Mouse (Mus musculus): ENCODE results near the gene Tmem108. TPM values are rescaled to one million over a fixed set of nuclear protein-coding genes. Genes with fewer than 3 reads are reported as not detected.

Gene Tmem108
- polyA plus RNA-seq, 1 experiment from 2014 or later, result 9.6 TPM

GRCm38 (mm10) chr9:103459839-103460238 is 301.8 kb downstream of the Tmem108 start:
- no peaks in the 10 kb centered on the region for H3K9me3 ChIP-seq
- WGBS, result 53% methylated on average over 2 of the region's 2 CpGs
- ATAC-seq (ENCODE audit: insufficient number of reproducible peaks, insufficient read depth, low FRiP score, low TSS enrichment, low read depth), result 0 out of 2 replicates have a peak, but pooled peaks have one; percentile 52

DNA sequence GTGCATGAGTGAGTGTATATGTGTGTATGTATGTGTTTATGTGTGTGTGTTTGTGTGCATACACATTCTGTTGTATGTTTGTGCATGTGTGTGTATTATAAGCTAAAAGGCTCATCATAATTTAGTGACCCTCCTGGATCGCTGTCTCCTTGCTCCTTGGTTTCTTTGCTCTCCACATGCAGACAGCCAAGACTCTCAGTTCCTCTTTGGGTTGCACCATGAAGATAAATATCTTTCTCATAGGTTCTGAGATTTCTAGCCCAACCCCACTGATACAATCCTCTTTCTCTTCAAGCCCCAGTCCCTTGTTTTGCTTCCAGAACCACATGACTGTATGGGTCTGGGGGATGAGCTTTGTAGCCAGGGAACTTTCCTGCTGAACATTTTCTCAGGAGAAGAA is 302.3 kb downstream of the Tmem108 start:
- 0 out of 2 replicates have a peak, but pooled peaks cover 4% of the 10 kb centered on the region for H3K4me1 ChIP-seq

More at GRCm38 (mm10) chr9:103459839-103460238, 301.8 kb downstream of the Tmem108 start:
- H3K4me2 ChIP-seq, result no peak overlapping the region
- 0 out of 2 replicates have a peak, but pooled peaks cover 4% of the 10 kb centered on the region for H3K4me1 ChIP-seq
- H3K9ac ChIP-seq, result no peak overlapping the region
- H3K27me3 ChIP-seq, result no peaks in the 10 kb centered on the region
- no peaks in the 10 kb centered on the region for H3K36me3 ChIP-seq
- no peak overlapping the region for H3K27ac ChIP-seq
- no peak overlapping the region for H3K4me3 ChIP-seq

GRCm38 (mm10) chr9:103449651-103450050 is 312.0 kb downstream of the Tmem108 start:
- 69% methylated on average over 6 of the region's 6 CpGs for WGBS
- no peak for ATAC-seq (ENCODE audit: insufficient number of reproducible peaks, insufficient read depth, low FRiP score, low TSS enrichment, low read depth)
- no peaks in the 10 kb centered on the region for H3K27me3 ChIP-seq
- H3K4me1 ChIP-seq, result 0 out of 2 replicates have a peak, but pooled peaks cover 3% of the 10 kb centered on the region
- H3K4me2 ChIP-seq, result no peak overlapping the region
- no peak overlapping the region for H3K4me3 ChIP-seq
- H3K9me3 ChIP-seq, result no peaks in the 10 kb centered on the region
- no peak overlapping the region for H3K9ac ChIP-seq
- H3K27ac ChIP-seq, result no peak overlapping the region
- H3K36me3 ChIP-seq, result no peaks in the 10 kb centered on the region

More for the DNA sequence above, 302.3 kb downstream of the Tmem108 start:
- no peaks in the 10 kb centered on the region for H3K36me3 ChIP-seq
- H3K9ac ChIP-seq, result no peak overlapping the region
- H3K4me2 ChIP-seq, result no peak overlapping the region
- no peak overlapping the region for H3K27ac ChIP-seq
- H3K27me3 ChIP-seq, result no peaks in the 10 kb centered on the region
- WGBS, result 76% methylated on average over 1 of the region's 1 CpGs
- H3K4me3 ChIP-seq, result no peak overlapping the region
- no peak for ATAC-seq (ENCODE audit: insufficient number of reproducible peaks, insufficient read depth, low FRiP score, low TSS enrichment, low read depth)
- H3K9me3 ChIP-seq, result no peaks in the 10 kb centered on the region

DNA sequence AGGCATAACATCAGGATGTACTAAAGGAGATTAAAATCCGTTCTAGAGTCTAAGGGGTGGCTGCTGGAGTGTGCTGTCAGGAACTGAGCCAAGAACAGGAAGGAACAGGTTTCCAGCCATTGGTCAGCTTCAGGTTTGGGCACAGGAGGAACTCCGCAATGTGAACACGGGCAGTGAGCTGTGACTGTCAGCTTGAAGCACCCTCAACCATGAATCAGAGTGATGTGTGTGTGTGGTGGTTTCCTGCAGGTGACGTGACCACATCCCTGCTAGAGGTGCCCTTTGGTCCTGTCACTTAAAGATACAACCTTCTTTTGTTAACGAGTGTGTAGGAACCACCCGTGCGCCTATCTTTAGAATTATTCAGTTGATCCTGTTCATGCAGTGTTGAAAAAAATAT is 312.5 kb downstream of the Tmem108 start:
- WGBS, result 83% methylated on average over 7 of the region's 7 CpGs

GRCm38 (mm10) chr9:103444656-103445055 is 317.0 kb downstream of the Tmem108 start:
- no peak overlapping the region for H3K27ac ChIP-seq
- no peak overlapping the region for H3K4me2 ChIP-seq
- 89% methylated on average over 5 of the region's 5 CpGs for WGBS
- H3K27me3 ChIP-seq, result no peaks in the 10 kb centered on the region
- ATAC-seq (ENCODE audit: insufficient number of reproducible peaks, insufficient read depth, low FRiP score, low TSS enrichment, low read depth), result no peak
- no peak overlapping the region for H3K9ac ChIP-seq
- H3K9me3 ChIP-seq, result no peaks in the 10 kb centered on the region
- H3K4me3 ChIP-seq, result no peak overlapping the region
- no peaks in the 10 kb centered on the region for H3K36me3 ChIP-seq
- peaks cover 28% of the 10 kb centered on the region for H3K4me1 ChIP-seq

More for the DNA sequence above, 312.5 kb downstream of the Tmem108 start:
- Histone ChIP-seq H3K4me2 (no peak overlapping the region), H3K27ac (no peak overlapping the region), H3K27me3 (no peaks in the 10 kb centered on the region), H3K9me3 (no peaks in the 10 kb centered on the region), H3K4me3 (no peak overlapping the region), H3K4me1 (peaks cover 6% of the 10 kb centered on the region), H3K9ac (no peak overlapping the region), H3K36me3 (no peaks in the 10 kb centered on the region)
- no peak for ATAC-seq (ENCODE audit: insufficient number of reproducible peaks, insufficient read depth, low FRiP score, low TSS enrichment, low read depth)

DNA sequence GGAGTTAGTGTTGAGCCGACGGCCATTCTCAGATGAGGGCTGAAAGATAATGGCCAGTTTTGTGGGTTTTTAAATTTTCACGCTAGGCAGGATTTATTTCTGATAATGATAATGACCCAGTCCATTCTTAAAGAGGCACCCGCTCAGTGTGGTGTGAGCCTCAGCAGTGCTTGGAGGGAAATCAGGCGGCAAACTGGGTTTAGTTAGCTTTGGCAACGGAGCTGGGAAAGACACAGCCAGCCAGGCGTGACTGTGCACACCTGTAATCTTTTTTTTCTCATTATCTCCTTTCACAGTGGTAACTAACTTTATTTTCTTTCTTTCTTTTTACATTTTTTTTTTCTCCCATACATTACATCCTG is 317.8 kb downstream of the Tmem108 start:
- H3K9me3 ChIP-seq, result no peaks in the 10 kb centered on the region
- ATAC-seq (ENCODE audit: insufficient number of reproducible peaks, insufficient read depth, low FRiP score, low TSS enrichment, low read depth), result no peak
- whole genome bisulfite sequencing, result 16% methylated on average over 7 of the region's 7 CpGs
- no peaks in the 10 kb centered on the region for H3K27me3 ChIP-seq
- H3K4me3 ChIP-seq, result no peak overlapping the region
- no peaks in the 10 kb centered on the region for H3K36me3 ChIP-seq
- peak overlapping the region; percentile 39 for H3K4me2 ChIP-seq
- no peak overlapping the region for H3K9ac ChIP-seq
- H3K27ac ChIP-seq, result peak overlapping the region; percentile 29
- peaks cover 30% of the 10 kb centered on the region for H3K4me1 ChIP-seq

- 11% methylated on average over 13 of the region's 13 CpGs for WGBS
- Histone ChIP-seq H3K4me3 (no peak overlapping the region), H3K4me1 (peaks cover 30% of the 10 kb centered on the region), H3K4me2 (peak overlapping the region; percentile 39), H3K9ac (no peak overlapping the region), H3K27me3 (no peaks in the 10 kb centered on the region), H3K9me3 (no peaks in the 10 kb centered on the region), H3K27ac (peak overlapping the region; percentile 29; the same call in 1 of the 2 replicates), H3K36me3 (no peaks in the 10 kb centered on the region)
- no peak for ATAC-seq (ENCODE audit: insufficient number of reproducible peaks, insufficient read depth, low FRiP score, low TSS enrichment, low read depth)
Measured at GRCm38 (mm10) chr9:103443121-103443823, 318.4 kb downstream of the Tmem108 start.

GRCm38 (mm10) chr9:103440597-103440996 is 321.0 kb downstream of the Tmem108 start:
- no peak overlapping the region for H3K4me3 ChIP-seq

GRCm38 (mm10) chr9:103437104-103437503 is 324.5 kb downstream of the Tmem108 start:
- Histone ChIP-seq H3K4me1 (peaks cover 31% of the 10 kb centered on the region), H3K27me3 (no peaks in the 10 kb centered on the region), H3K9me3 (no peaks in the 10 kb centered on the region), H3K9ac (no peak overlapping the region), H3K4me3 (no peak overlapping the region), H3K4me2 (no peak overlapping the region), H3K36me3 (no peaks in the 10 kb centered on the region), H3K27ac (no peak overlapping the region)
- no peak for ATAC-seq (ENCODE audit: insufficient number of reproducible peaks, insufficient read depth, low FRiP score, low TSS enrichment, low read depth)
- WGBS, result 69% methylated on average over 5 of the region's 5 CpGs

More at GRCm38 (mm10) chr9:103440597-103440996, 321.0 kb downstream of the Tmem108 start:
- 61% methylated on average over 3 of the region's 3 CpGs for WGBS
- H3K27ac ChIP-seq, result no peak overlapping the region
- no peak overlapping the region for H3K9ac ChIP-seq
- no peaks in the 10 kb centered on the region for H3K9me3 ChIP-seq
- no peaks in the 10 kb centered on the region for H3K27me3 ChIP-seq
- no peak overlapping the region for H3K4me2 ChIP-seq
- no peak for ATAC-seq (ENCODE audit: insufficient number of reproducible peaks, insufficient read depth, low FRiP score, low TSS enrichment, low read depth)
- H3K36me3 ChIP-seq, result no peaks in the 10 kb centered on the region
- peaks cover 33% of the 10 kb centered on the region for H3K4me1 ChIP-seq

GRCm38 (mm10) chr9:103434116-103434515 is 327.5 kb downstream of the Tmem108 start:
- no peak overlapping the region for H3K4me2 ChIP-seq
- no peak for ATAC-seq (ENCODE audit: insufficient number of reproducible peaks, insufficient read depth, low FRiP score, low TSS enrichment, low read depth)
- WGBS, result 55% methylated on average over 4 of the region's 4 CpGs
- peaks cover 29% of the 10 kb centered on the region for H3K4me1 ChIP-seq
- H3K36me3 ChIP-seq, result no peaks in the 10 kb centered on the region
- no peak overlapping the region for H3K27ac ChIP-seq
- no peaks in the 10 kb centered on the region for H3K27me3 ChIP-seq
- H3K4me3 ChIP-seq, result no peak overlapping the region
- H3K9ac ChIP-seq, result no peak overlapping the region
- no peaks in the 10 kb centered on the region for H3K9me3 ChIP-seq

All from embryonic facial prominence, embryonic 13.5 days (tissue).